Mouse (Mus musculus): Measurements from ENCODE around the gene Gm21969. TPM values are rescaled to one million over a fixed set of nuclear protein-coding genes. Genes with fewer than 3 reads are reported as not detected.
A peak's percentile ranks its signal among the peaks of the same experiment; 100 is the strongest.

Gm21969 gene
- polyA plus RNA-seq, 1 experiment from 2014 or later, result not detected

- peak within 1 kb of the TSS; percentile 88 for H3K4me2 ChIP-seq
- H3K9me3 ChIP-seq (replicated peaks), result no peaks in the 10 kb centered on the region
- H3K27me3 ChIP-seq, result no peaks in the 10 kb centered on the region
- peak; percentile 87 for DNase-seq
- H3K9ac ChIP-seq, result peak within 1 kb of the TSS; percentile 78
- peaks cover 49% of the 10 kb centered on the region for H3K4me1 ChIP-seq (replicated peaks)
- peak; percentile 98 for ATAC-seq (ENCODE audit: low read depth)
- WGBS (ENCODE audit: insufficient replicate concordance), result under 1% methylated on average over 35 of the region's 38 CpGs
- H3K4me3 ChIP-seq (replicated peaks), result peak within 1 kb of the TSS; percentile 72
- H3K27ac ChIP-seq, result peak within 1 kb of the TSS; percentile 76
- H3K36me3 ChIP-seq, result 0 out of 2 replicates have a peak, but pooled peaks cover 2% of the 10 kb centered on the region
Measured at GRCm38 (mm10) chr4:139622373-139623282, 19.6 kb downstream of the Gm21969 start, which contains the start of gene Aldh4a1. Gene Aldh4a1 (plus strand): TSS chr4:139622866.

DNA sequence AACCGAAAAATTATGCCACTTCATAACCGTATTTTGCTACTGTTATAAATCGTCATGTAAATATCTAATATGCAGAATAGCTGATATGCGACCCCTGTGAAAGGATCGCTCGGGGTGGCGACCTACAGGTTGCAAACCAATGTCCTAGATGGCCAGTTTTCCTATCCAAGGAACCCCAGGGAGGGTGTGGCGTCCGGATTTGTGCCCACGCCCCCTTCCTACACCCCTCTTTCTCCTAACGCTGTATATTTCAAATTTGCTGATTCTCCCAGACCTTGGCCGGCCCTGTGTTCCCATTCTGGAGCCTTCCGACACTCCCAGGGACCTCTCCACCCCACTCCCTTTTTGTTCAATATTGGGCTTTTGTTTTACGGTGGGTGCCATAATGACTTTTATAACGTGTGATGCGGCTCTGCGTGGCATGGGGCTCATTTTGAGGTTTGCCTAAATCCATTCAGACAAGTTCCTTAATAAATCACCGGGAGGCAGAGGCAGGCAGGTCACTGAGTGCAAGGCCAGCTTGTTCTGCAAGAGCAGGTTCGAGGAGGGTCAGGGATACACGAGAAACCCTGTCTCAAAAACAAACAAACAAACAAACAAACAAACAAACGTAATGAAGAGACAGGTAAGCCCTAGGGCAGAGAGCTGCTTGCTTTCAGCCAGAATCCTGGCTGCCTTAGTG is 20.6 kb downstream of the Gm21969 start:
- Histone ChIP-seq H3K27me3 (no peaks in the 10 kb centered on the region), H3K4me1 (replicated peaks) (peaks cover 46% of the 10 kb centered on the region), H3K27ac (peak overlapping the region; percentile 76), H3K9ac (peak overlapping the region; percentile 78), H3K4me3 (replicated peaks) (peak overlapping the region; percentile 72), H3K9me3 (replicated peaks) (no peaks in the 10 kb centered on the region), H3K4me2 (peak overlapping the region; percentile 88), H3K36me3 (peaks cover 4% of the 10 kb centered on the region; the same call in 1 of the 2 replicates)
- WGBS (ENCODE audit: insufficient replicate concordance), result 25% methylated on average over 21 of the region's 21 CpGs
- no peak for ATAC-seq (ENCODE audit: low read depth)
- no peak for DNase-seq

GRCm38 (mm10) chr4:139624116-139624489 is 21.1 kb downstream of the Gm21969 start:
- peak; percentile 11; the same call in 1 of the 2 replicates for ATAC-seq (ENCODE audit: low read depth)

GRCm38 (mm10) chr4:139624706-139625105 is 21.7 kb downstream of the Gm21969 start:
- H3K27me3 ChIP-seq, result no peaks in the 10 kb centered on the region
- 66% methylated on average over 10 of the region's 10 CpGs for WGBS (ENCODE audit: insufficient replicate concordance)
- H3K36me3 ChIP-seq, result peaks cover 4% of the 10 kb centered on the region; the same call in 1 of the 2 replicates
- ATAC-seq (ENCODE audit: low read depth), result no peak
- DNase-seq, result no peak
- peaks cover 57% of the 10 kb centered on the region for H3K4me1 ChIP-seq (replicated peaks)
- H3K4me2 ChIP-seq, result peak overlapping the region; percentile 88
- peak overlapping the region; percentile 72 for H3K4me3 ChIP-seq (replicated peaks)
- peak overlapping the region; percentile 77 for H3K27ac ChIP-seq
- peak overlapping the region; percentile 34; the same call in 1 of the 2 replicates for H3K9ac ChIP-seq
- no peaks in the 10 kb centered on the region for H3K9me3 ChIP-seq (replicated peaks)

More at GRCm38 (mm10) chr4:139624116-139624489, 21.1 kb downstream of the Gm21969 start:
- H3K27ac ChIP-seq, result peak overlapping the region; percentile 77
- H3K4me3 ChIP-seq (replicated peaks), result peak overlapping the region; percentile 72
- peak overlapping the region; percentile 88 for H3K4me2 ChIP-seq
- H3K9me3 ChIP-seq (replicated peaks), result no peaks in the 10 kb centered on the region
- H3K27me3 ChIP-seq, result no peaks in the 10 kb centered on the region
- DNase-seq, result no peak
- peak overlapping the region; percentile 78; the same call in 1 of the 2 replicates for H3K9ac ChIP-seq
- peaks cover 51% of the 10 kb centered on the region for H3K4me1 ChIP-seq (replicated peaks)
- H3K36me3 ChIP-seq, result peaks cover 4% of the 10 kb centered on the region; the same call in 1 of the 2 replicates
- WGBS (ENCODE audit: insufficient replicate concordance), result 69% methylated on average over 5 of the region's 5 CpGs

GRCm38 (mm10) chr4:139627361-139627760 is 24.4 kb downstream of the Gm21969 start:
- H3K4me1 ChIP-seq (replicated peaks), result peaks cover 54% of the 10 kb centered on the region
- no peaks in the 10 kb centered on the region for H3K27me3 ChIP-seq
- no peak overlapping the region for H3K27ac ChIP-seq
- H3K4me2 ChIP-seq, result no peak overlapping the region
- ATAC-seq (ENCODE audit: low read depth), result no peak
- H3K9ac ChIP-seq, result no peak overlapping the region
- no peak for DNase-seq
- 76% methylated on average over 11 of the region's 11 CpGs for WGBS (ENCODE audit: insufficient replicate concordance)
- H3K9me3 ChIP-seq (replicated peaks), result no peaks in the 10 kb centered on the region
- no peak overlapping the region for H3K4me3 ChIP-seq (replicated peaks)
- H3K36me3 ChIP-seq, result peaks cover 4% of the 10 kb centered on the region; the same call in 1 of the 2 replicates

- WGBS (ENCODE audit: insufficient replicate concordance), result 56% methylated on average over 10 of the region's 10 CpGs
- Histone ChIP-seq H3K4me1 (replicated peaks) (peaks cover 47% of the 10 kb centered on the region), H3K4me3 (replicated peaks) (no peak overlapping the region), H3K27me3 (no peaks in the 10 kb centered on the region), H3K9me3 (replicated peaks) (no peaks in the 10 kb centered on the region), H3K27ac (no peak overlapping the region), H3K4me2 (no peak overlapping the region), H3K36me3 (peaks cover 4% of the 10 kb centered on the region; the same call in 1 of the 2 replicates), H3K9ac (no peak overlapping the region)
- no peak for ATAC-seq (ENCODE audit: low read depth)
- no peak for DNase-seq
Measured at GRCm38 (mm10) chr4:139630171-139630570, 27.2 kb downstream of the Gm21969 start.

DNA sequence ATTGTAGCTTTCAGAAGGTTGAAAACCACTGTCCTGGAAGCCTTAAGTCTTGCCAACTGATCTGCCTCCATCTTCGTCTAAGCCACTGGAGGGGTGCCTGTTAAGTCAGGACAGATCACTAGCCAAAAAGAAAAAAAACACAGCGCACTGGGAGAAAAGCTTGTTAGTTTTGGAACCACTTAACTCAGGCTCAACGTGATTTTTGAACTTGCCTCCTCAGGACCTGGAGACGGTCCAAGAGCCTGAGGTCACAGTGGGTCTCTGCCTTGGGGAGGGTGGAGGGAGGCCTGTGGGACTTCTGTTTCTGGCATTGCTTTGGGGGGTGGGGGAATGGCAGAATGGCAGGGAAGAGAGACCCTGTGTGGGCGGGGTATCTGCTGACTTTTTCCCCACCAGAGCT is 28.2 kb downstream of the Gm21969 start:
- no peak for ATAC-seq (ENCODE audit: low read depth)
- H3K27me3 ChIP-seq, result no peaks in the 10 kb centered on the region
- H3K4me1 ChIP-seq (replicated peaks), result peaks cover 39% of the 10 kb centered on the region
- peaks cover 9% of the 10 kb centered on the region; the same call in 1 of the 2 replicates for H3K36me3 ChIP-seq
- H3K27ac ChIP-seq, result no peak overlapping the region
- no peak overlapping the region for H3K4me3 ChIP-seq (replicated peaks)
- WGBS (ENCODE audit: insufficient replicate concordance), result 62% methylated on average over 5 of the region's 5 CpGs
- H3K9me3 ChIP-seq (replicated peaks), result no peaks in the 10 kb centered on the region
- no peak for DNase-seq
- no peak overlapping the region for H3K4me2 ChIP-seq
- no peak overlapping the region for H3K9ac ChIP-seq

DNA sequence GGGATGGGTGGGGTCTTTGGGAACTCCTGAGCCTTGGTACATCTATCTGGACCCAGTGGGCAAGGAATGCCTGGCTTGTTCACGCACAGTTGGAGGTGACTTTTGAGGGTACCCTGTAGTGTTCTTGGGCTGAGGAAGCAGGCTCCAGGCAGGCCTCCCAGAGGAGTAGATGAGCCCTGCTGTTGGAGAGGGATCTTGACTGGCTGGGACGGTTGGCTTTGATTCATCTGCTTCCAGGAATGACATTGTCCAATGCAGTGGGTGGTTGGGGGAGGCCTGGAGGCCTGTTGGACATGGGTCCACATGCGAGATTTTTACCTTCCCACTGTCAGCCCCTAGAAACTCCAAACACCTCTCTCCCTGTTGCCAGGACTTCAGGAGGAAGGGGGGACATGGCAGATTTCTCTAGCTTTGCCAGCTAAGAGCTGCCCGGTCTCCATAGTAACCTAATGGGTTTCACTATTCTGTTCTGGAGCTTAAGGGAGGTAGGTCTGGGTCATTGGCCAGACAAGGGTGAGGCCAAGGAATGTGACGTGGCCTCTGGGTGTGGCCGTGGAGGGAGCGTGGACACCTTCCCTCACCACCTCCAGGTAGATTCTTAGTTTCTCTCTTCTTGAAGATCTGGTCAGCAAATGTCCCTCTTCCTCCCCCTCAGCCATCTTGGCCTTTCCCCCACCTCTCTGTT is 28.7 kb downstream of the Gm21969 start:
- Histone ChIP-seq H3K4me1 (replicated peaks) (peaks cover 39% of the 10 kb centered on the region), H3K27me3 (no peaks in the 10 kb centered on the region), H3K27ac (no peak overlapping the region), H3K9ac (no peak overlapping the region), H3K4me3 (replicated peaks) (no peak overlapping the region), H3K4me2 (no peak overlapping the region), H3K9me3 (replicated peaks) (no peaks in the 10 kb centered on the region), H3K36me3 (peaks cover 12% of the 10 kb centered on the region)
- ATAC-seq (ENCODE audit: low read depth) (no peak), DNase-seq (no peak)
- WGBS (ENCODE audit: insufficient replicate concordance), result 73% methylated on average over 7 of the region's 7 CpGs

GRCm38 (mm10) chr4:139632254-139632580 is 29.2 kb downstream of the Gm21969 start:
- Histone ChIP-seq H3K9me3 (replicated peaks) (no peaks in the 10 kb centered on the region), H3K9ac (no peak overlapping the region), H3K36me3 (peaks cover 16% of the 10 kb centered on the region), H3K27ac (no peak overlapping the region), H3K4me2 (no peak overlapping the region), H3K27me3 (no peaks in the 10 kb centered on the region), H3K4me3 (replicated peaks) (no peak overlapping the region), H3K4me1 (replicated peaks) (peaks cover 39% of the 10 kb centered on the region)
- ATAC-seq (ENCODE audit: low read depth), result no peak
- WGBS (ENCODE audit: insufficient replicate concordance), result 64% methylated on average over 10 of the region's 10 CpGs
- no peak for DNase-seq

GRCm38 (mm10) chr4:139636373-139636772 is 33.4 kb downstream of the Gm21969 start:
- H3K4me2 ChIP-seq, result no peak overlapping the region
- peaks cover 5% of the 10 kb centered on the region for H3K27me3 ChIP-seq
- no peak overlapping the region for H3K9ac ChIP-seq
- ATAC-seq (ENCODE audit: low read depth) (no peak), DNase-seq (peak; percentile 48)
- H3K27ac ChIP-seq, result no peak overlapping the region
- 24% methylated on average over 7 of the region's 7 CpGs for WGBS (ENCODE audit: insufficient replicate concordance)
- H3K36me3 ChIP-seq, result peaks cover 27% of the 10 kb centered on the region
- H3K4me3 ChIP-seq (replicated peaks), result no peak overlapping the region
- no peaks in the 10 kb centered on the region for H3K9me3 ChIP-seq (replicated peaks)
- peaks cover 45% of the 10 kb centered on the region for H3K4me1 ChIP-seq (replicated peaks)

- Histone ChIP-seq H3K4me1 (replicated peaks) (peaks cover 52% of the 10 kb centered on the region), H3K9me3 (replicated peaks) (no peaks in the 10 kb centered on the region), H3K36me3 (peaks cover 27% of the 10 kb centered on the region), H3K9ac (no peak overlapping the region), H3K27me3 (peaks cover 20% of the 10 kb centered on the region), H3K27ac (no peak overlapping the region), H3K4me3 (replicated peaks) (no peak overlapping the region), H3K4me2 (no peak overlapping the region)
- ATAC-seq (ENCODE audit: low read depth) (no peak), DNase-seq (no peak)
- 79% methylated on average over 9 of the region's 9 CpGs for WGBS (ENCODE audit: insufficient replicate concordance)
Measured at GRCm38 (mm10) chr4:139637847-139638246, 34.9 kb downstream of the Gm21969 start.

All from liver, embryonic 13.5 days (tissue).